Mouse (Mus musculus): ENCODE data around the gene Akt3.

GRCm38 (mm10) chr1:177258343-177259037, 487 bp upstream of the Akt3 start:
- no peak for TF ChIP-seq CTCF (IDR thresholded peaks at IDR 0.05; ENCODE audit: low read depth)
- TF ChIP-seq EP300 (IDR thresholded peaks at IDR 0.05; ENCODE audit: low read depth) = no peak
